Mouse (Mus musculus) left cerebral cortex, adult 9 months (tissue): ENCODE measurements around the gene Gm28043.
A peak's percentile ranks its signal among the peaks of the same experiment; 100 is the strongest.
"Not testable (repeated sequence)": the region's sequence is repeated elsewhere in the genome, so short reads cannot be mapped to it uniquely, and the experiment has no call there.

Source experiments
- DNase-seq, 2 experiments: peaks; one replicate each; pipeline ENCODE4 v3.0.0; 2022; ENCODE audit warnings: low spot score in 2 of 2

Gm28043 gene

GRCm38 (mm10) chr17:29614115-29615023 lies at the start of gene Gm28043, which contains the start of gene Rnf8:
TSS of gene Gm28043 (plus strand) at chr17:29614876.
TSS of gene Rnf8 (plus strand) at chr17:29614790.
- DNase-seq, result peak; percentile 82 to 93

DNA sequence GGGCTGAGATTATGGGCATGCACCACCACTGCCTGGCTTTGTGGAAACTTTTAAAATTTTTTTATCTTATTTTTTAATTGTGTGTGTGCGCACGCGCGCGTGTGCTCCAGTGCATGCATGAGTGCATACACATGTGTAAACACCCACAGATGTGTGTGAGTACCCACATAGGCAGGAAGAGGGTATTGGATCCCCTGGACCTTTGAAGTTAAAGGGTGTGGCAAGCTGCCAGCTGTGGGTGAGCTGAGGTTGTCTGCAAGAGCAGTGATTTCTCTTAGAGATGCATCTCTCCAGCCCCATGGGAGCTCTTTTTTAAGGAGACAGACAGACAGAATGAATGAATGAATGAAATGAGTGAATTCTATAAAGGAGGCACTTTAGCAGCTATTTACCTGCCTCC lies 49.2 kb upstream of the Gm28043 start:
- DNase-seq, result no peak

- DNase-seq, result no peak
These were observed 46.2 kb upstream of the Gm28043 start for GRCm38 (mm10) chr17:29568435-29568834.

DNA sequence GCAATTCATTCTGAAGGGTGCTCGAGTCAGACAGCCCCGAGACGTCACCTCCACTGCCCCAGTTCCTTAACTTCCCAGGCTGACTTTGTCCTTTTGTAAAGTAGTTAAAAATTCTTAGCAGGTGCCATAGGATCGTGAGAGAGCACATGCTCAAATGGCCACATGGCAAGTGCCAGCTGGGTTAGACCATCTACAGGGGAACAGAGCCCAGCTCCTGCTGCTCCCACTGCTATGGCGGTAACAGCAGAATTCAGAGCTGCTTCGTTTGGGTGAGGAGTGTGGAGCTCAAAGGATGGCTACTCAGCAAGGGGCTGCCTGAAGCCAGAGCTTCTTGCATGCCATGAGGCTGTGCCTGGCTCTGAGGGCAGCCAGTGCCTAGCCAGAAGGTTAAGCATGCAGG lies 44.8 kb upstream of the Gm28043 start:
- no peak for DNase-seq

- DNase-seq, result no peak
These were observed 35.0 kb upstream of the Gm28043 start for GRCm38 (mm10) chr17:29579579-29580126.

DNA sequence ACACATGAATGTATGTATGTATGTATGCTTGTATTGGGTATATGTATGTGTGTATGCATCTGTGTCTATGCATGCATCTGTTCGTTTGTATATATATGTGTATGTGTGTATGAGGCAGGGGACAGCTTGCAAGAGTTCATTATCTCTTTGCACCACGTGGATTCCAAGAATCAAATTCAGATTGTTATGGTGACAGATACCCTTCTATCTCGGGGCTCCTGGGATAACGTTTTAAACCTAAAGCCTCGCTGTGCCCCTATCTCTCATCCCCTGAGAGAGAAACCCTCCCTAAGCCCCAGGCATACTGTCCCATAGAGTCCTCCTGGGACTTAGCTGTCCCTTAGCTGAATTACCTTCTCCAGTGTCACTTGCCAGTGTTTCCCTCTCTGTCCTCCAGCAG lies 31.1 kb upstream of the Gm28043 start:
- no peak for DNase-seq

GRCm38 (mm10) chr17:29584306-29584705 lies 30.4 kb upstream of the Gm28043 start:
- DNase-seq, result no peak

DNA sequence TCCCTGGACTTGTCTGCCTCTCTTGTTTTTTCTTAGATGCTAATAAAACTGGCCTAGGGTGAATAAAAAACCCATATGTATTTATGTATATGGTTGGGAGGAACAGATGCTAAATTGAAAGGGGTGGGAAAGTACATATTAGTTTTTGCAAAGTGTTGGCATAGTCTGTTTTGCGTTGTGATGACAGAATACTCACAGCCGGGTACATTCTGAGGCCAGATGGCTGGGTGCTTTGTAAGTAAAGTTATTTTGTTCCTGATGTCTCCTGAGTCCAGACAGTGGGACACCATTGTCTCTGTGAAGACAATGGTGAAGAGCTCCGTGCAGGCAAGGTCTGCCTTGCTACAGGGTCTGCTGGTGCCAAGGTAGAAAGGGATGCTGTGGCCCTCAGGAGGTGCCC lies 29.9 kb upstream of the Gm28043 start:
- DNase-seq, result no peak

- DNase-seq, result no peak
These were observed 29.2 kb upstream of the Gm28043 start for GRCm38 (mm10) chr17:29585446-29585845.

DNA sequence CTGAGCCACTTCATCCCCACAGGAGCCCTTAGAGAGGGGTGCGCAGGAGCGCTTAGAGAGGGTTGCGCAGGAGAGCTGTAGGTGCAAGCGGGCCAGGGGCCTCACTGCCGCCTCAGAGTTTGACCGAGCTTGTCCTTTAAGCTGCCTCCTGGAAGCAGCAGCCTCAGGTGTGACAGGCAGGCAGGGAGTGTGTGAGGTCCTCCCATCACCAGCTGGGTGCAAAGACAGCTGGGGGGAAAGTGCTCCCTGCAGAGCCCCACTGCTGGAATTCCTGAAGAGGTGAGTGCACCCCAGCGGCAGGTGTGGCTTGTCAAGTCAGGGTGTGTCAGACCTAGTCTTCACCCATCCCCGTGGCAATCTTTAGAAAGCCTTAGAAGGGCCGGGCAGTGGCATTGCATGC lies 27.8 kb upstream of the Gm28043 start:
- no peak for DNase-seq

DNA sequence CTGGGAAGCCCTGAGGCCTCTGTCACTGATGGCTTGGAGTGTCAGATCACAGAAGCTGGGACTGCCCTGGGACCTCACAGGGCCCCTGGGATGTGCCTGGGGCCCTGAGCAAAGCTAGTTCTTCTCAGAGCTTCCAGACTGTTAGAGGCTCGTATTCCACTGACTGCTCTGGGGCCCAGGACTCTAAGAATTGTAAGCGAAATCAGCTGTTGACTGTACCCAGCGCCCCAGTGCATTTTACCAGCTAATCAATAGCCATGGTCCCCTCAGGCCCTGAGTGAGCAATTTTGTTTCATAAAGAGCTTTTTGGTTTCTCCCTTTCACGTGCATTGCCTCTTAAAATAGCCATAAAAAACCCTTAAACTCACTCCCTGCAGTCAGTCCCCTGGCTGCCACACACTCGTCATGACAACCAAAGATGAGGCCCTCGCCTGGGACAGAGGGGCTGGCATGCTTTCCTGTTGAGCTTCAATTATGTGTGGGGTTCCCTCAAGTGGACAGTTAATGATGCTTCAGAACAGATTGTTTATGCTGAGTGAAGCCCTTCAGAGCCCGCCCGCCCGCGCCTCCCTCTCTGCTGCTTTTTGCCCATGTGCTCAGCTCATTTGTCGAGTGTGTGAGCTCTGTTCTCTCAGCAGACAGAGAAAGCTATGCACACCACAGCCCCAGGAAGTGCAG lies 25.3 kb upstream of the Gm28043 start:
- DNase-seq, result no peak

GRCm38 (mm10) chr17:29595891-29596770 lies 18.5 kb upstream of the Gm28043 start:
- DNase-seq, result no peak

DNA sequence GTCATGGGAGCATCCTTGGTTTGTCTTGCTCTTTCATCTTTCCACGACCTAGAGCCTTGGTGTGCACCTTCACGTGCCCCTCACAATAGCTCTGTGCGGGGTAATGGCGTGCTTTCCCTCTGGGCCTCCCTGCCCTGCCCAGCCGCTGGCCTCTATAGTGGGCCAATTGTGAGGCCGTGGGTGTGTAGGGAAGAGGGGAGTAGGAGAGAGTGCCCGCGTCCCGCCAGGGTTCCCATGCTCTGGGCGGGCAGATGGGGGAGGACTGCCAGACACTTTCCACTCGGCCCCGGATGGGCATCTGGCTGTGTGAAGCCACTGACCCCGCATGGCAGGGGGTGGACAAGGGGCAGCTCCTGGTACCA lies 17.9 kb upstream of the Gm28043 start:
- no peak for DNase-seq

DNA sequence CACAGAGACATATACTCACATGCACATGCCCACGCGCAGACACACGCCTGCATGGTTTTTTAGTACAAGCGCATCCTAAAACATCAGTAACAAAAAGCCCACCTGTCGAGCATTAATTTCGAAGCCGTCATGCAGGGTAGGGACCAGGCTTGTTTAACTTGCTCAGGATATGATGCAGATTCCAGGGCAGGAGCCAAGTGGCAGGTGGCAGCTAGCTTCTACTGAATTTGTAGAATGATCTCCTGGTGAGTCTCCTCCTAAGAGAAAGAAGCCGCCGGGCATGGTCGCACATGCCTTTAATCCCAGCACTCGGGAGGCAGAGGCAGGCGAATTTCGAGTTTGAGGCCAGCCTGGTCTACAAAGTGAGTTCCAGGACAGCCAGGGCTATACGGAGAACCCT lies 15.6 kb upstream of the Gm28043 start:
- no peak for DNase-seq

DNA sequence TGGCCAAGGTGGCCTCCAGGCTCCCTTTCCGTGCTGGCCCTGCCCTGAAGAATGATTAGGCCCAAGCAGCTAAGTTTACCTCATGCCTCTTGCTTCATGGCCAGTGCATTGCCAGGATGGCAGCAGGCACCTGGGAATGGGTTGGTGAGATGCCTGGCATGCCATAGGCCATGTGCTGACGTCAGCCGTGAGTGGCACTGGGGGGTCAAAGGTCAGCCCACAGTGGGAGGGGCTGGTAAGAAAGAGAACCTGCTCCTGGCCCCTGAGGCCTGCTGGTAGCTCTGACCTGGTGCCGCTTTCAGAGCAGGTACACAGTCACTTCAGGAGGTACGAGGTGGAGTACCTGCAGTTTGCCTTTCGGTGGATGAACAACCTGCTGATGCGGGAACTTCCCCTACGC lies 15.1 kb upstream of the Gm28043 start:
- DNase-seq, result no peak

- no peak for DNase-seq
These were observed 13.3 kb upstream of the Gm28043 start for GRCm38 (mm10) chr17:29601391-29601790.

DNA sequence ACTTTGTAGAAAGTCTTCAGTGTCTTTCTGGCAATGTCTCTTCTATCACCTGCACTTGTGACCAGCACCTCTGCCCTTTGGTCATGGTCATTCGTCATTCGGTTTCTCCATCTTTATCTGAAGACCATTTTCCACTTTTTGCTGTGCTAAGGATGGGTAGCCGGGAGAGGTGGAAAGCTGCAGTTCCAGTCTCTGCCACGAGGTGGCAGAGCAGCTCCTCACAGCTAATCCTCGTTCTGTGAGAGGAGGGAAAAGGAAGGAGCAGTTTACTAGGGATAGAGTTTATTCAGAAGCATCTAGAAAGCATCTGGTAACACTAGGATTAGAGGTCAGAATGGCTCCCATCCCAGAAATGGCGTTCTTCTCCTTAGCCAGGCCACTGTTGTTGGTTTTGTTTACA lies 11.4 kb upstream of the Gm28043 start:
- DNase-seq, result peak in 1 of 2 experiments; percentile 84

- DNase-seq, result not testable (repeated sequence)
These were observed 1.2 kb upstream of the Gm28043 start for GRCm38 (mm10) chr17:29613453-29613852.

GRCm38 (mm10) chr17:29615024-29615551 lies 412 bp downstream of the Gm28043 start:
- DNase-seq, result no peak

DNA sequence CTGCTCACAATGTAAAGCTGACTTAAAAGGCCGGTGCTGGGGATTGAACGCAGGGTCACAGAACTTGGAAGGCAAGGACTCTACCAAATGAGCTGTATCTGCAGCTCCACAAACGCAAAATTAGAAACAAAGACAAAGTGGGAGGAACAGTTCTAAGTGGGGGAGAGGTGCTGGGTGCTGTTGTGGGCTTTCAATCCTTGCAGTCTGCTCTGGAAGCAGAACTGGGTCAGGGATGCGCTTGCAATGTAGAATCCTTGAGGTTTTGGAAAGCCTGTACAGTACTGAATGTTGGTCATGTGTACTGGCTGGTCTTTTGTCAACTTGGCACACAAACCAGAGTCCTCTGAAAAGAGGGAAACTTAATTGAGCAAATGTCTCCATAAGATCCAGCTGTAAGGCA lies 940 bp downstream of the Gm28043 start:
- no peak for DNase-seq

GRCm38 (mm10) chr17:29619231-29619630 lies 4.6 kb downstream of the Gm28043 start:
- no peak for DNase-seq

- DNase-seq, result no peak
These were observed 8.8 kb downstream of the Gm28043 start for GRCm38 (mm10) chr17:29623488-29623887.
